Mouse (Mus musculus) gastrocnemius, adult 18-20 months (tissue): ENCODE measurements around the gene Mxra8. TPM values are rescaled to one million over a fixed set of nuclear protein-coding genes. Genes with fewer than 3 reads are reported as not detected.
A peak's percentile ranks its signal among the peaks of the same experiment; 100 is the strongest.

Experiments
- DNase-seq: peaks from one replicate; pipeline ENCODE4 v3.0.0; 2021; ENCODE audit warnings: low spot score
- microRNA-seq: library from miRNA; unstranded; fragments of <30 nt; microRNA quantifications from one replicate; pipeline ENCODE4 v1.2.0, GENCODE M21; 2021
- total RNA-seq, 2 experiments: library from RNA; stranded (reverse); gene quantifications; 2 replicates each; pipeline ENCODE4 v1.2.3; 2021

Mxra8 gene
- total RNA-seq, 2 experiments from 2014 or later = 25.0 to 29.7 TPM

DNA sequence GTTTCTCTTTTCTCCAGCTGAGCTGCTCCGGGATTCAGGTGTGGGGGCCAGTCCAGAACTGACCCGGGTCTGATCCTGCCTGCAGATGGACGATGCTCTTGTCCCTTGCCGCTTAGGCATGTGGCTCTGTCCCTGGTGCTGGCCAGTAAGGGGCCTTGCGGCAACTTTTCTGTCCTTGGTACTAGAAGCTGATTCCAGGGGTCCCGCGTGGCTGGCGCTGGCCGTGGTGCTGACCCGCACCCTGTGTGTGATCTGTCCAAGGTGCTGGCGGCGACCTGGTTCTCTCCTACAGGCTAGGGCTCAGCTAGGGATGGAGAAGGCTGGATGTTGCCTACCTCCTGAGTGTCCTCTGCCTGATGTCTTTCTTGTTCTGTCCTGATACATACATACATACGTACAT is 19.8 kb downstream of the Mxra8 start:
- DNase-seq = no peak

- DNase-seq = no peak
Observed at GRCm38 (mm10) chr4:155861787-155862186, 22.3 kb downstream of the Mxra8 start.

GRCm38 (mm10) chr4:155863001-155863400 is 23.5 kb downstream of the Mxra8 start, which contains the start of gene Tas1r3:
Gene Tas1r3 (minus strand): TSS chr4:155863362.
- no peak for DNase-seq

GRCm38 (mm10) chr4:155868614-155869298 is 29.3 kb downstream of the Mxra8 start:
- no peak for DNase-seq

- peak; percentile 96 for DNase-seq
Observed at GRCm38 (mm10) chr4:155869317-155870033, 30.0 kb downstream of the Mxra8 start, which contains the start of the genes Cptp and Ints11. Gene Cptp (minus strand): TSS chr4:155869440. Gene Ints11 (plus strand): TSS chr4:155869546.

DNA sequence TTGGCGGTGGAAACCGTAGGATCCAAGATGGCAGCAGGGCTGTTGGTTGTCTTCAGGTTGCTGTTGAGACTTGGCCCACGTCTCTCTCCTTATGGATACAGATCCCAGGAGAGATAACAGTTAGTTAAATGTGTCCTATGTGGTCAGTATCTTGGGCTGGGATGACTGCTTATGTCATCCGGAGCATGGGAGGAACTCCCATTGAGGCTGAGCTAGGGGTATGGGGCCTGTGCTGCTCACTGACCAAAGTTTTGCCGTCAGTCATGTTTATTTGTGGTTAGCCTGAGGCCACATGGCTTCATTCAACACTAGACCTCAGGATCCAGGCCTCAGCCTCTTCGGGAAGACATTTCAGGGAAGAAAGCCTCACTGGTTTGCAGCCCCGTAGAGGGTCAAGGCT is 31.9 kb downstream of the Mxra8 start:
- DNase-seq = no peak

DNA sequence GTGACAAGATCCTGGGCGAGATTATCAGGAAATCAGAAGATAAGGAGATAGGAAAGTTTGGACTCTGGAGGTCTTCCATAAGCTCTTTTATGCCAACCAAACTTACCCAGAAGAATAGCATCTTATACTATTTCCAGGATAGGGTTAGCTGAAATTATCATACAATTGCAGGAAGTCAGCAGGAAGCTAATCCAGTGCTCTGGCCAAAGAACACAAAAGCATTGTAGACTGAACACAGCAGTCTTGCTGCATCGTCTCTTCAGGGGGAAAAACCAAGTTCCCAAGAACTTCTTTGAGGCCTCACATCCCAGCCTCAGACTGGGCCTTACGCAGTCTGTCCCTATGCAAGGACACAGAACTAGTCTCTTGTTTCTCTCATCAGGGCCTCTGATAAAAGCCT is 44.1 kb downstream of the Mxra8 start:
- no peak for DNase-seq

GRCm38 (mm10) chr4:155886330-155886729 is 46.9 kb downstream of the Mxra8 start:
- DNase-seq = no peak

GRCm38 (mm10) chr4:155887674-155888073 is 48.2 kb downstream of the Mxra8 start:
- no peak for DNase-seq

GRCm38 (mm10) chr4:155888181-155888580 is 48.7 kb downstream of the Mxra8 start:
- DNase-seq = no peak

DNA sequence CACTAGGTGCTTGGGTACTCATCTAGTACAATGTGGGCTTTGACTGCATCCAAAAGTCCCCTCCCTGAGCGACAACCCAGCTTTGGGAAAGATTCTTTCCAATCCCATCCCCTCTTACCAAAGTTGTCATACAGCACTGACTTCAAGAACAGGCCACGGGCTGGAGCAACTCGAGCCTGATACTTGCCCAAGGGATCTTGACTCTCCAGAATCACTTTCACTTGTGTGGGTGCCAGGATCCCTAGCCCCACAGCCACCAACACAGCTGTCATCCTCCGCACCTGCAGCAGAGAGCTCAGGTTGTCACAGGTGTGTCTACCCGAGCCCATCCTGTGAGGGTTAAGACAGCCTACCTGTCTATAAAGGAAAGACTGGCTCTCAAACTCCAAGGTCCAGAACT is 49.8 kb downstream of the Mxra8 start:
- no peak for DNase-seq

DNA sequence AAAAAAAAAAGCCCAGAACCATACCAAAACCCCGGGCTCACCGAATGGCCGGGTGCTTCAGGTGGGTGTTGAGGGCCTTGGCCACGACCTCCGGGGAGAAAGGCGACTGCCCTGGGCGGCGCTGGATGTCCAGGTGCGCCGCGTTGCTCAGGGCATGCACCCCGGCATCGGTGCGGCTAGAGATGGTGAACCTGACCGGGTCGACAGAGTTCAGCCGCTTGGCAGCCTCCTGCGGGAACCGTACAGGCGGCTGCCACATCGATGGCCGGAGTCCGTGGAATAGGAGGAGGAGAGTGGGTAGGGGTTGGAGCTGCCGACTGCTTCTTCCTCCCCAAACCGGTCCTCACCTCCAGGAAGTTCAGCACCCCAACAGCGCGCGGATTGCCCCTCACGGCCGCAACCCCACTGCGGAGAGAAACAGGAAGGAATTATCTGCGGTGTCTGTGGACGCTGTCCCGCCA is 51.6 kb downstream of the Mxra8 start:
- no peak for DNase-seq

- DNase-seq = peak; percentile 96
Observed at GRCm38 (mm10) chr4:155891551-155892001, 52.1 kb downstream of the Mxra8 start, which contains the start of the genes Pusl1 and Acap3. Gene Pusl1 (minus strand): TSS chr4:155891781. Gene Acap3 (plus strand): TSS chr4:155891822.

DNA sequence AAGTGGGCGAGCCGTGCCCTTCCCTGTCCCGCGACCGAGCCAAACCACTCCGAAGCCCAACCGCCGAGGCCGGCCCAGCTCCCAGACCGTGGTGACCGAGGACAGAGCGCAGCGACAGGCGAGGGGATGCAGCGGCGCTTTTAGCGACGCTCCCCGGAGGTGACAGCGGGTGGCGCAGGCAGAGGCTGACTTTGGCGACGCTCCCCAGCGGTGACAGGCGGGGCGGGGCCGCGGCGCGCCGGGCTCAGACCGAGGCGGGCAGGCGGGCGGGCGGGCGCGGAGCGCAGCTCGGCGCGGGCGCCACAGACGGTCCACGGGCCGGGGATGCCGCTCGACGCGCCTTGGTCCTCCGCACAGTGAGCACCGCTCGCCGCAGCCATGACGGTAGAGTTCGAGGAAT is 52.5 kb downstream of the Mxra8 start:
- DNase-seq = peak; percentile 84

DNA sequence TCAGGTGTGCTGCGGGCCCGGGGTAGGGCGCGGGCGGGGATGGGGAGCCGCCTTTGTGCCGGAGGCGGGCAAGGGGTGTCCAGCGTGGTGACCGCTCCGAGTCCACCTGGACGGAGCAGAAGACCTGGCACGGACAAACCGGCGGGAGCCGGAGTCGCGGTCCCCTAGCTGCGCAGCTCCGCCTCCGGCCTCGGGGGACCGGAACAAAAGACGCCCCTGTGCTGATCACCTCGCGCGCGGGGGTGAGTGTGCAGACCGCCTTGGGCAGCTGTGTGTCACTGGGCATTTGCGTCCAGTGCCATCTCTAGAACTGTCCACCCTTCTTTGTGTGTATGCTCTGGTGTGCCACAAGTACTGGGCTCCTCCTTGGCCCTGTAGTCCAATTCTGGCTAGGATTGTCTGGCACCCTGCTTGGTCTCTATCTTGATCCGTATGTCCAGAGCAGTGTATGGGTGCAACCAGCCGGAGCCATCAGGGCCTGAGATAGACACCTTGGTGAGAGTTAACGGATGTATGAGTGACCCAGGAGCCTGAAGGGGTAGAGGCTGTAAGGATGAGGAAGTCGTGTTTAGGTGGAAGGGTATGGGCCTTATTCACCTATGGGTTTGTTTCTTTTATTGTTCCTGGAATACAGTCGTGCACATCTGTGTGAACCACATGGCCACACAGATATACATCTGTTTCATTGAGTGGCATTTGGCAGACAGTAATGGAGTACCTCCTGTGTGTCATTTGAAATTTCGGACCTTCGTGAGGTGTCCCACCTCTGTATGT is 53.1 kb downstream of the Mxra8 start:
- DNase-seq = no peak

DNA sequence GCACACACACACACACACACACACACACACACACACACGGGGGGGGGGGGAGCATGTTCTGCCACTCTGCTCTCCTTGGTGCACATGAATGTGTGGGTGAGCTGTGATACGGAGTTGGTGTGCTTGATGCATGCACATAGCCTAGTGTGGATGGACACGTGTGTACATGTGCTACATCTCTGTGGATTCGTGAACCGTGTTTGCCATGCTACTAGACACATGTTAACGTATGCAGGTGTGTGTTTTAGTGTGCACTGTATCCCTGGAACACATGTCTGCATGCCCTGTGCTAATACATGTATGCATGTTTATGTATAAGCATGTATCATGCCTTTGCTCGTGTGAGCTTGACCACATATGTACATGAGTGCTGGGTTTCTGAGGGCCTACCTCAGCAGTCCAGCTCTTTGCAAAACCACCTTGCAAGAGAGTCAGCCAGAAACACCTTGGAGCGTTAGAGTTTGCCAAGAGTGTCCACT is 53.8 kb downstream of the Mxra8 start:
- DNase-seq = no peak

Small RNA genes within 50 kb of the gene (microRNA-seq; reads per million reads assigned to microRNA genes)
- not detected for gene Gm27743

Other genes with a start within 250 kb of the Mxra8 start
- gene Slc35e2, start 238.3 kb upstream of the Mxra8 start, total RNA-seq = 1 to 10 TPM; 3.8 to 4.4 TPM
- 10 to 100 TPM; 29.4 to 30.4 TPM for gene Cdk11b, start 214.8 kb upstream of the Mxra8 start, total RNA-seq
- not detected for gene Gm10563, start 194.3 kb upstream of the Mxra8 start, total RNA-seq
- 1 to 10 TPM in 1 of 2 experiments, under 1 TPM in 1; 0.53 to 1.8 TPM for gene Mmp23, start 186.3 kb upstream of the Mxra8 start, total RNA-seq
- 10 to 100 TPM; 16.1 to 16.8 TPM for gene Mib2, start 170.5 kb upstream of the Mxra8 start, total RNA-seq
- 1 to 10 TPM in 1 of 2 experiments, under 1 TPM in 1; 0.89 to 1.4 TPM for gene Fndc10, start 145.3 kb upstream of the Mxra8 start, total RNA-seq
- gene Ssu72, start 134.9 kb upstream of the Mxra8 start, total RNA-seq = 10 to 100 TPM; 40.7 to 45.6 TPM
- gene Tmem240, start 104.9 kb upstream of the Mxra8 start, total RNA-seq = under 1 TPM; 0.07 to 0.25 TPM
- gene Atad3a, start 78.6 kb upstream of the Mxra8 start, total RNA-seq = 10 to 100 TPM; 25.0 to 28.1 TPM
- gene Vwa1, start 65.0 kb upstream of the Mxra8 start, total RNA-seq = 1 to 10 TPM; 5.3 to 9.7 TPM
- gene Tmem88b, start 53.8 kb upstream of the Mxra8 start, total RNA-seq = under 1 TPM; 0.39 to 0.47 TPM
- not detected for gene Ankrd65, start 49.2 kb upstream of the Mxra8 start, total RNA-seq
- gene Mrpl20, start 36.8 kb upstream of the Mxra8 start, total RNA-seq = 10 to 100 TPM; 50.3 to 54.0 TPM
- gene Ccnl2, start 27.2 kb upstream of the Mxra8 start, total RNA-seq = 10 to 100 TPM; 15.4 to 18.3 TPM
- 10 to 100 TPM; 79.5 to 82.6 TPM for gene Aurkaip1, start 8.4 kb upstream of the Mxra8 start, total RNA-seq
- gene Dvl1, start 7.7 kb downstream of the Mxra8 start, total RNA-seq = 100 to 1,000 TPM; 104 to 106 TPM
- gene Tas1r3, start 23.7 kb downstream of the Mxra8 start, total RNA-seq = under 1 TPM; 0.09 to 0.12 TPM
- 10 to 100 TPM; 13.0 to 16.2 TPM for gene Cptp, start 29.8 kb downstream of the Mxra8 start, total RNA-seq
- gene Ints11, start 29.9 kb downstream of the Mxra8 start, total RNA-seq = 10 to 100 TPM; 13.9 to 14.0 TPM
- gene Pusl1, start 52.1 kb downstream of the Mxra8 start, total RNA-seq = 10 to 100 TPM; 11.2 to 13.2 TPM
- gene Acap3, start 52.1 kb downstream of the Mxra8 start, total RNA-seq = 1 to 10 TPM; 6.6 to 7.3 TPM
- 10 to 100 TPM; 62.3 to 66.4 TPM for gene Ube2j2, start 104.2 kb downstream of the Mxra8 start, total RNA-seq
- 10 to 100 TPM; 16.9 to 19.7 TPM for gene C1qtnf12, start 122.6 kb downstream of the Mxra8 start, total RNA-seq
- 1 to 10 TPM; 1.3 TPM for gene B3galt6, start 153.0 kb downstream of the Mxra8 start, total RNA-seq
- 10 to 100 TPM; 77.2 to 85.0 TPM for gene Sdf4, start 153.2 kb downstream of the Mxra8 start, total RNA-seq
- 1 to 10 TPM; 1.2 to 1.3 TPM for gene Tnfrsf4, start 174.2 kb downstream of the Mxra8 start, total RNA-seq
- gene Tnfrsf18, start 186.5 kb downstream of the Mxra8 start, total RNA-seq = not detected
- gene Ttll10, start 219.7 kb downstream of the Mxra8 start, total RNA-seq = not detected